Mouse (Mus musculus): Measurements from ENCODE around the gene Gm26897. TPM values are rescaled to one million over a fixed set of nuclear protein-coding genes. Genes with fewer than 3 reads are reported as not detected.
A peak's percentile ranks its signal among the peaks of the same experiment; 100 is the strongest.

The Gm26897 gene
- polyA plus RNA-seq, 1 experiment from 2014 or later, result not detected

DNA sequence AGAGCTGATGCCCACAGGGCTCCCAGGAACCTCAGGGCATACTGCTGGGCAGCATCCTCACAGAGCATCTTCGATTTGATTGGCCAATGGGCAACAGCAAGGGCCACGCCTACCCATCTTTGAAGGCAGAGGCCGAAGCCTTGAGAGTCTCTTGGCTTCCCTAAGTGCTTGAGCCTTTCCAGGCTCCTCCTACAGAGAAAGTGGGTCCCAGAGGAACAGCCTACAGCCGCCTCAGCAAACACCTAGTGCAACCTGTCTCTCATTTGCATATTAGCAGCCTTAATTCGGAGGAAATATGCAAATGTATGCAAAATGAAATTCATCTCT lies 39.6 kb downstream of the Gm26897 start:
- Histone ChIP-seq H3K4me2 (ENCODE audit: low read depth, low read length) (no peak overlapping the region), H3K27me3 (replicated peaks; ENCODE audit: control insufficient read depth, insufficient read depth, low read length) (no peaks in the 10 kb centered on the region), H3K9me3 (ENCODE audit: control insufficient read depth, low read length) (no peaks in the 10 kb centered on the region), H3K4me1 (ENCODE audit: control insufficient read depth, insufficient read depth, low read length) (peaks cover 31% of the 10 kb centered on the region), H3K4me3 (ENCODE audit: low read depth, low read length) (no peak overlapping the region), H3K27ac (replicated peaks; ENCODE audit: low read depth, low read length) (peak overlapping the region; percentile 49; the same call in 1 of the 2 replicates), H3K9ac (ENCODE audit: low read depth, low read length) (no peak overlapping the region), H3K36me3 (ENCODE audit: control insufficient read depth, insufficient read depth, low read length) (no peaks in the 10 kb centered on the region)
- WGBS, result 53% methylated on average over 5 of the region's 5 CpGs
- DNase-seq (ENCODE audit: low spot score) (peak; percentile 26), ATAC-seq (ENCODE audit: low read depth) (no peak)

DNA sequence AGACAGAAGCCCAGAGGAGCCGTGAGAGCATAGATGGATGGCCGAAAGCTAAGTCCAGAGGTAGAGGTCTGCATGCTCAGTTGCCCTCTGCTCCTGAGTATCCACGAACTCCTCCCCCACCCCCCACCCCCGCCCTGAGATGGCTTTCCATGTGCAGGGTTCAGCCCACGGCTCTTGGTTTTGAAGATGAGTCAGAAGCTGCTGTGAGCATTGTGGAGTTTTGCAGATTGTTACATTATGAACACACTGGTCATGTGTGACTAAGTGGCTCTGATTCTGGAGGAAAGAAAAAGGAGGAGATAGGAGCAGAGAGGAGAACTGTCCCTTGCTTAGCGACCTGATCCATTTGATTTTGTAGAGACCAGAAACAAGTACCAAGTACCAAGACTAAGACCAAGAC lies 42.5 kb downstream of the Gm26897 start:
- 90% methylated on average over 6 of the region's 6 CpGs for WGBS
- peaks cover 17% of the 10 kb centered on the region for H3K4me1 ChIP-seq (ENCODE audit: control insufficient read depth, insufficient read depth, low read length)
- no peaks in the 10 kb centered on the region for H3K9me3 ChIP-seq (ENCODE audit: control insufficient read depth, low read length)
- DNase-seq (ENCODE audit: low spot score) (no peak), ATAC-seq (ENCODE audit: low read depth) (no peak)
- H3K4me3 ChIP-seq (ENCODE audit: low read depth, low read length), result no peak overlapping the region
- H3K36me3 ChIP-seq (ENCODE audit: control insufficient read depth, insufficient read depth, low read length), result no peaks in the 10 kb centered on the region
- no peak overlapping the region for H3K4me2 ChIP-seq (ENCODE audit: low read depth, low read length)
- no peak overlapping the region for H3K27ac ChIP-seq (replicated peaks; ENCODE audit: low read depth, low read length)
- no peaks in the 10 kb centered on the region for H3K27me3 ChIP-seq (replicated peaks; ENCODE audit: control insufficient read depth, insufficient read depth, low read length)
- H3K9ac ChIP-seq (ENCODE audit: low read depth, low read length), result no peak overlapping the region

DNA sequence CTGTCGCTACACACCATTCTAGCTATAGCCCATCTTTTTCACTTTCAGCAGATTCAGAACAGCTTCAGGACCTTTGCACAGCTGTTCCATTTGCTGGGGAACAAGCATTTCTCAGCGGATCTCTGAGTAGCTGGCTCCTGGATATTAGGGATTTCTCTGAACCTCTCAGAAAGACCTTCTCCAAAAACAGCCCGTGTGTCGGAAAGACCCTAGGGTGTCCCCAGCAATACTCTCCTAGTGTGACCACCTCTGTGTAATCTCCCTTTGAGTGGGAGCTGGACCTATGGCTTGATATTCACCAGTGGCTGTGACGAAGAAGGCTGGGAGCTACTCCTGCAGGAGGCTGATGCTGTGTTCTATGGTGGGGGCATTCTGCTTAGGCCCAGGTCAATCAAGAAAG lies 44.4 kb downstream of the Gm26897 start:
- DNase-seq (ENCODE audit: low spot score) (no peak), ATAC-seq (ENCODE audit: low read depth) (no peak)
- Histone ChIP-seq H3K4me1 (ENCODE audit: control insufficient read depth, insufficient read depth, low read length) (peaks cover 3% of the 10 kb centered on the region; the same call in 1 of the 2 replicates), H3K27me3 (replicated peaks; ENCODE audit: control insufficient read depth, insufficient read depth, low read length) (no peaks in the 10 kb centered on the region), H3K4me3 (ENCODE audit: low read depth, low read length) (no peak overlapping the region), H3K36me3 (ENCODE audit: control insufficient read depth, insufficient read depth, low read length) (no peaks in the 10 kb centered on the region), H3K27ac (replicated peaks; ENCODE audit: low read depth, low read length) (no peak overlapping the region), H3K4me2 (ENCODE audit: low read depth, low read length) (no peak overlapping the region), H3K9ac (ENCODE audit: low read depth, low read length) (no peak overlapping the region), H3K9me3 (ENCODE audit: control insufficient read depth, low read length) (no peaks in the 10 kb centered on the region)
- 66% methylated on average over 5 of the region's 5 CpGs for WGBS

DNA sequence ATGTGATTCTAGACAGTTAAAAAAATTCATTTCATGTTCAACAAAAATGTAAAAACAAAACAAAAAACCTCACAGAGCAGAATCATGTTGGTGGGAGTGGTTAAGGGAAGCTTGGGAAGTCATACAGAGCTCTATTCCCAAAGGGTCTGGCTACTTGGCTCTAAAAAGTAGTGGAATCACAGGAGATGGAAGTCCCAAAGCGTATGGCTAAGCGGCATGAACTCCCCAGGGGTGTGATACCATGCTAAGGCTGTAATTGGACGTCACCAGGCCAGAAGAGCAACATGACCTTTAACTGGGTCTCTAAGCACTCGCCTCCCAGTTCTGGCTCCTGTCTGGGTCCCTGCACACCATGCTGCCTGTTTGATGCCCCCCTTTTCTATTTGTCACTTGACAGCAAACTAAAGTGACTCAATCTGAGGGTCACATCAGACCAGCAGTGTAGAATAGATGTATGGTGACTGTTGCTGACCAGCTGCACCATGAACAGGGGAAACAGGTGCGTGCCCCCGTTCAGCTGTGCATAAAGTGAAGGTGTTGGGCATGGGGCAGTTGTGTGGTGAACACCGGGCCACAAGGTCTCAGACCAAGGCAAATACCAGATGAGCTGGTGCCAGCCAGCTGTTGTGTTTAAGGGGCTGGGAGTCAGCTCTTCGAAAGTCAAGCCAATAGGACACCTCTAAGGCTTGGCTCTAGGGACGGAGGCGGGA lies 46.2 kb downstream of the Gm26897 start:
- DNase-seq (ENCODE audit: low spot score), result no peak
- no peaks in the 10 kb centered on the region for H3K4me1 ChIP-seq (ENCODE audit: control insufficient read depth, insufficient read depth, low read length)
- WGBS, result 78% methylated on average over 10 of the region's 10 CpGs

More for the DNA sequence above, 46.2 kb downstream of the Gm26897 start:
- Histone ChIP-seq H3K4me2 (ENCODE audit: low read depth, low read length) (no peak overlapping the region), H3K4me3 (ENCODE audit: low read depth, low read length) (no peak overlapping the region), H3K27ac (replicated peaks; ENCODE audit: low read depth, low read length) (no peak overlapping the region), H3K36me3 (ENCODE audit: control insufficient read depth, insufficient read depth, low read length) (no peaks in the 10 kb centered on the region), H3K9ac (ENCODE audit: low read depth, low read length) (no peak overlapping the region), H3K27me3 (replicated peaks; ENCODE audit: control insufficient read depth, insufficient read depth, low read length) (no peaks in the 10 kb centered on the region), H3K9me3 (ENCODE audit: control insufficient read depth, low read length) (no peaks in the 10 kb centered on the region)
- ATAC-seq (ENCODE audit: low read depth), result no peak

Measured in embryonic facial prominence, embryonic 14.5 days (tissue).